Mouse (Mus musculus): ENCODE data around the gene Arpc2. TPM values are rescaled to one million over a fixed set of nuclear protein-coding genes. Genes with fewer than 3 reads are reported as not detected.
A peak's percentile ranks its signal among the peaks of the same experiment; 100 is the strongest.

Gene Arpc2
- polyA plus RNA-seq, 1 experiment from 2014 or later = 322 TPM

GRCm38 (mm10) chr1:74298157-74298750, 62.4 kb downstream of the Arpc2 start:
- no peaks in the 10 kb centered on the region for H3K9me3 ChIP-seq (ENCODE audit: control insufficient read depth, low read length)
- H3K9ac ChIP-seq (replicated peaks; ENCODE audit: low read length) = no peak overlapping the region
- ATAC-seq (ENCODE audit: low FRiP score, low TSS enrichment) (no peak), DNase-seq (no peak)
- H3K4me3 ChIP-seq (replicated peaks; ENCODE audit: low read depth, low read length) = no peak overlapping the region
- no peaks in the 10 kb centered on the region; the same call in 1 of the 2 replicates for H3K27me3 ChIP-seq (ENCODE audit: control insufficient read depth, insufficient read depth, low read length)
- peaks cover 15% of the 10 kb centered on the region for H3K4me1 ChIP-seq (ENCODE audit: control insufficient read depth, insufficient read depth, low read length)
- no peak overlapping the region for H3K4me2 ChIP-seq (ENCODE audit: low read length)
- H3K36me3 ChIP-seq (ENCODE audit: control insufficient read depth, insufficient read depth, low read length) = 0 out of 2 replicates have a peak, but pooled peaks cover 2% of the 10 kb centered on the region
- H3K27ac ChIP-seq (replicated peaks; ENCODE audit: low read depth, low read length) = no peak overlapping the region
- 82% methylated on average over 5 of the region's 5 CpGs for WGBS

GRCm38 (mm10) chr1:74298996-74299395, 63.1 kb downstream of the Arpc2 start:
- WGBS = 73% methylated on average over 5 of the region's 5 CpGs
- Histone ChIP-seq H3K4me3 (replicated peaks; ENCODE audit: low read depth, low read length) (no peak overlapping the region), H3K27ac (replicated peaks; ENCODE audit: low read depth, low read length) (no peak overlapping the region), H3K9ac (replicated peaks; ENCODE audit: low read length) (no peak overlapping the region), H3K9me3 (ENCODE audit: control insufficient read depth, low read length) (no peaks in the 10 kb centered on the region), H3K4me2 (ENCODE audit: low read length) (no peak overlapping the region), H3K4me1 (ENCODE audit: control insufficient read depth, insufficient read depth, low read length) (peaks cover 21% of the 10 kb centered on the region), H3K27me3 (ENCODE audit: control insufficient read depth, insufficient read depth, low read length) (peaks cover 7% of the 10 kb centered on the region; the same call in 1 of the 2 replicates), H3K36me3 (ENCODE audit: control insufficient read depth, insufficient read depth, low read length) (0 out of 2 replicates have a peak, but pooled peaks cover 2% of the 10 kb centered on the region)
- DNase-seq = no peak
- no peak for ATAC-seq (ENCODE audit: low FRiP score, low TSS enrichment)

- ATAC-seq (ENCODE audit: low FRiP score, low TSS enrichment) = no peak
- 92% methylated on average over 6 of the region's 6 CpGs for WGBS
Measured at GRCm38 (mm10) chr1:74300347-74301110, 64.6 kb downstream of the Arpc2 start.

GRCm38 (mm10) chr1:74302229-74302628, 66.3 kb downstream of the Arpc2 start:
- ATAC-seq (ENCODE audit: low FRiP score, low TSS enrichment) = no peak
- 90% methylated on average over 7 of the region's 7 CpGs for WGBS
- Histone ChIP-seq H3K4me1 (ENCODE audit: control insufficient read depth, insufficient read depth, low read length) (peaks cover 6% of the 10 kb centered on the region; the same call in 1 of the 2 replicates), H3K36me3 (ENCODE audit: control insufficient read depth, insufficient read depth, low read length) (no peaks in the 10 kb centered on the region), H3K4me2 (ENCODE audit: low read length) (no peak overlapping the region), H3K4me3 (replicated peaks; ENCODE audit: low read depth, low read length) (no peak overlapping the region), H3K9me3 (ENCODE audit: control insufficient read depth, low read length) (no peaks in the 10 kb centered on the region), H3K9ac (replicated peaks; ENCODE audit: low read length) (no peak overlapping the region), H3K27ac (replicated peaks; ENCODE audit: low read depth, low read length) (no peak overlapping the region), H3K27me3 (ENCODE audit: control insufficient read depth, insufficient read depth, low read length) (peaks cover 15% of the 10 kb centered on the region)
- no peak for DNase-seq

More at GRCm38 (mm10) chr1:74300347-74301110, 64.6 kb downstream of the Arpc2 start:
- Histone ChIP-seq H3K4me2 (ENCODE audit: low read length) (no peak overlapping the region), H3K4me3 (replicated peaks; ENCODE audit: low read depth, low read length) (no peak overlapping the region), H3K9ac (replicated peaks; ENCODE audit: low read length) (no peak overlapping the region), H3K27ac (replicated peaks; ENCODE audit: low read depth, low read length) (no peak overlapping the region), H3K9me3 (ENCODE audit: control insufficient read depth, low read length) (no peaks in the 10 kb centered on the region), H3K4me1 (ENCODE audit: control insufficient read depth, insufficient read depth, low read length) (peaks cover 13% of the 10 kb centered on the region), H3K36me3 (ENCODE audit: control insufficient read depth, insufficient read depth, low read length) (no peaks in the 10 kb centered on the region), H3K27me3 (ENCODE audit: control insufficient read depth, insufficient read depth, low read length) (peaks cover 15% of the 10 kb centered on the region)
- DNase-seq = no peak

- Histone ChIP-seq H3K4me3 (replicated peaks; ENCODE audit: low read depth, low read length) (no peak overlapping the region), H3K4me2 (ENCODE audit: low read length) (no peak overlapping the region), H3K27ac (replicated peaks; ENCODE audit: low read depth, low read length) (no peak overlapping the region), H3K9ac (replicated peaks; ENCODE audit: low read length) (no peak overlapping the region), H3K36me3 (ENCODE audit: control insufficient read depth, insufficient read depth, low read length) (no peaks in the 10 kb centered on the region), H3K9me3 (ENCODE audit: control insufficient read depth, low read length) (no peaks in the 10 kb centered on the region), H3K4me1 (ENCODE audit: control insufficient read depth, insufficient read depth, low read length) (peaks cover 6% of the 10 kb centered on the region; the same call in 1 of the 2 replicates), H3K27me3 (ENCODE audit: control insufficient read depth, insufficient read depth, low read length) (peaks cover 15% of the 10 kb centered on the region)
- ATAC-seq (ENCODE audit: low FRiP score, low TSS enrichment) (no peak), DNase-seq (no peak)
- WGBS = 88% methylated on average over 2 of the region's 2 CpGs
Measured at GRCm38 (mm10) chr1:74302835-74303234, 67.0 kb downstream of the Arpc2 start.

DNA sequence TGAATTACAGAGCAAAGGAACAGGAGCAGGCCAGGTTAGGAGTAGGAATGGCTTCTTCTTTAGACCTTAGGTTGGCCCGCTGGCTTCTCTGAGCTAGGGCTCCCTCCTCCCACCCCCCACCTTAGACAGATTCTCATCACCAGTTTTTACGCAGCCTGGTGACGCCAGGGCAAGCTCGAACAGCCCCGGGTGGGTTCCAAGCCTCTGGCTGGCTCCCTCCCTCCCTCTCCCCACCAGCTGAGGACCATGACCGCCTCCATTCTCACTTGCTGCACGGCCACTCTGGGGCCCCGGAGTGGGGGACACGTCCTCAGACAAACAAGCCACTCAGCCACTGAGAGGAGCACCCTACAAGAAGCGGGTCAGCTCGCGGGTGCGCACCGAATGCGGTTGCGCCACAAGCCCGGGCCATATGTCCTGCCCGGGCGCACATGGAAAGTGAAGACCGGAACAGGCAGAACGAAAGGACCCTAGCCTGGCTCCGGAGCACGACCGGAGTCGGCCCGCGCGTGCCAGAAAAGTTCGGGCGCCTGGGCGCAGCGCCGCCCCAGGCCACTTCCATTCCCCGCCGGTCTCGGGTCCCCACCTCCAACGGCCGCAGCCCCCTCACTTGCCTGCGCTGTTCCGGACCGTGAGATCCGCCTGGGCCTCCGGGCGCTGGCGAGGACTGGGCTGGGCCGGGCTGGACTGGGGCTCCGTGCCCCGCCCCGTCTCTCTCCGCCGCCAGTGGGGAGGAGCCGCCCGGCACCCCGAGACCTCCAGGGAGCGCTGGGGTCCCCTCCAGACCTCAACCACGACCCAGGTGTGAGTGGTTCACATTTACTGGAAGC, 67.8 kb downstream of the Arpc2 start:
- under 1% methylated on average over 56 of the region's 56 CpGs for WGBS
- Histone ChIP-seq H3K9ac (replicated peaks; ENCODE audit: low read length) (0 out of 2 replicates have a peak overlapping the region, but pooled peaks have one; percentile 23), H3K36me3 (ENCODE audit: control insufficient read depth, insufficient read depth, low read length) (no peaks in the 10 kb centered on the region), H3K27ac (replicated peaks; ENCODE audit: low read depth, low read length) (no peak overlapping the region), H3K4me3 (replicated peaks; ENCODE audit: low read depth, low read length) (peak overlapping the region; percentile 37), H3K4me1 (ENCODE audit: control insufficient read depth, insufficient read depth, low read length) (peaks cover 6% of the 10 kb centered on the region; the same call in 1 of the 2 replicates), H3K9me3 (ENCODE audit: control insufficient read depth, low read length) (no peaks in the 10 kb centered on the region), H3K27me3 (ENCODE audit: control insufficient read depth, insufficient read depth, low read length) (peaks cover 15% of the 10 kb centered on the region), H3K4me2 (ENCODE audit: low read length) (peak overlapping the region; percentile 66)
- DNase-seq (peak; percentile 42), ATAC-seq (ENCODE audit: low FRiP score, low TSS enrichment) (peak; percentile 55)

DNA sequence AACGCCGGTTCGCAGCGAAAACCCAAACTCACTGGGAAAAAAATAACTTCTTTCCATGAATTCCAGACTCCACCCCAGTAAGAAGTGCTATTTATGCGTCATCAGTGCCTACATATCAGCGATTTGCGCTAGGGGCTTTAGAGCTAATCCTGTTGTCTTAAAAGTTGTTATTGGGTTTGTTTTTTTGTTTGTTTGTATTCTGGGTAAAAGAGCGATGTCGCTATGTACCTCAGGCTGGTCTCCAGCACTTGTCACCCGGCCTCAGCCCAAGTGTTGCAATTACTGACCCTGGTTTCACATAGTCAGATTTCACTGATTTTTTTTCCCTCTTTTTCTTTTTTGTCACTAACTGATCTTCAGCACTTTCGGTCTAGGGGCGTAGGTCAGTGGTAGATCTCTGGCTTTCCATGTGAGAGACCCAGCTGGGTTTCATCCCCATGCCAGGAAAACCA, 68.5 kb downstream of the Arpc2 start:
- Histone ChIP-seq H3K9ac (replicated peaks; ENCODE audit: low read length) (no peak overlapping the region), H3K36me3 (ENCODE audit: control insufficient read depth, insufficient read depth, low read length) (no peaks in the 10 kb centered on the region), H3K27me3 (ENCODE audit: control insufficient read depth, insufficient read depth, low read length) (peaks cover 15% of the 10 kb centered on the region), H3K4me2 (ENCODE audit: low read length) (peak overlapping the region; percentile 66), H3K4me1 (ENCODE audit: control insufficient read depth, insufficient read depth, low read length) (peaks cover 6% of the 10 kb centered on the region; the same call in 1 of the 2 replicates), H3K4me3 (replicated peaks; ENCODE audit: low read depth, low read length) (peak overlapping the region; percentile 37), H3K27ac (replicated peaks; ENCODE audit: low read depth, low read length) (no peak overlapping the region), H3K9me3 (ENCODE audit: control insufficient read depth, low read length) (no peaks in the 10 kb centered on the region)
- DNase-seq (peak; percentile 3), ATAC-seq (ENCODE audit: low FRiP score, low TSS enrichment) (no peak)
- WGBS = 11% methylated on average over 12 of the region's 12 CpGs

- no peaks in the 10 kb centered on the region for H3K36me3 ChIP-seq (ENCODE audit: control insufficient read depth, insufficient read depth, low read length)
- H3K4me2 ChIP-seq (ENCODE audit: low read length) = no peak overlapping the region
- no peaks in the 10 kb centered on the region for H3K9me3 ChIP-seq (ENCODE audit: control insufficient read depth, low read length)
- DNase-seq = no peak
- no peak overlapping the region for H3K9ac ChIP-seq (replicated peaks; ENCODE audit: low read length)
- no peak overlapping the region for H3K4me3 ChIP-seq (replicated peaks; ENCODE audit: low read depth, low read length)
- WGBS = 80% methylated on average over 4 of the region's 4 CpGs
- peaks cover 15% of the 10 kb centered on the region for H3K27me3 ChIP-seq (ENCODE audit: control insufficient read depth, insufficient read depth, low read length)
- H3K4me1 ChIP-seq (ENCODE audit: control insufficient read depth, insufficient read depth, low read length) = peaks cover 6% of the 10 kb centered on the region; the same call in 1 of the 2 replicates
- ATAC-seq (ENCODE audit: low FRiP score, low TSS enrichment) = no peak
- no peak overlapping the region for H3K27ac ChIP-seq (replicated peaks; ENCODE audit: low read depth, low read length)
Measured at GRCm38 (mm10) chr1:74304946-74305345, 69.1 kb downstream of the Arpc2 start.

All from midbrain, embryonic 14.5 days (tissue).